Mouse (Mus musculus) hindbrain, embryonic 15.5 days (tissue): ENCODE data around the gene Ugt1a8. TPM values are rescaled to one million over a fixed set of nuclear protein-coding genes. Genes with fewer than 3 reads are reported as not detected.

ENCODE experiments used
- ATAC-seq: fragments of 200-750 bp; cut with Nextera tagmentation; 2 replicates; pipeline ENCODE4 v1.8.0; 2017; ENCODE audit warnings: low read depth, moderate number of reproducible peaks, moderate TSS enrichment; ENCODE audit not compliant: low FRiP score
- H3K27ac ChIP-seq: fragments of 300-500 bp; sonication (generic); replicated peaks from 2 replicates; pipeline ENCODE4 v1.5.1; 2015; ENCODE audit warnings: mild to moderate bottlenecking, inconsistent platforms
- H3K27me3 ChIP-seq: fragments of 300-500 bp; sonication (generic); 2 replicates; pipeline ENCODE4 v1.6.1; 2015; ENCODE audit warnings: control low read depth, inconsistent platforms
- H3K36me3 ChIP-seq: fragments of 300-500 bp; sonication (generic); 2 replicates; pipeline ENCODE4 v1.6.1; 2015; ENCODE audit warnings: control low read depth, inconsistent platforms
- H3K4me1 ChIP-seq: fragments of 300-500 bp; sonication (generic); replicated peaks from 2 replicates; pipeline ENCODE4 v1.6.1; 2015; ENCODE audit warnings: control low read depth, inconsistent platforms
- H3K4me2 ChIP-seq: fragments of 300-500 bp; sonication (generic); 2 replicates; pipeline ENCODE4 v1.6.1; 2015; ENCODE audit warnings: moderate library complexity, mild to moderate bottlenecking, inconsistent platforms
- H3K4me3 ChIP-seq: fragments of 300-500 bp; sonication (generic); 2 replicates; pipeline ENCODE4 v1.5.1; 2015; ENCODE audit warnings: mild to moderate bottlenecking, inconsistent platforms
- H3K9ac ChIP-seq: fragments of 300-500 bp; sonication (generic); 2 replicates; pipeline ENCODE4 v1.6.1; 2015; ENCODE audit warnings: inconsistent platforms
- H3K9me3 ChIP-seq: fragments of 300-500 bp; sonication (generic); 2 replicates; pipeline ENCODE4 v1.6.1; 2016; ENCODE audit warnings: control low read depth, inconsistent platforms
- WGBS: fragments of 180-500 bp; shearing (Covaris S2); methylation state at CpG from one replicate; pipeline ENCODE4 v1.1.7; 2015; 5-methylcytosine and 5-hydroxymethylcytosine counted together
- polyA plus RNA-seq: library from polyadenylated mRNA; unstranded; fragments of >200 nt; fragmentation: Nextera tagmentation; extraction: Ambion mirVana; gene quantifications from 2 replicates; pipeline ENCODE4 v1.2.1, GENCODE M21; 2015

The Ugt1a8 gene
- polyA plus RNA-seq, 1 experiment from 2014 or later, result not detected

DNA sequence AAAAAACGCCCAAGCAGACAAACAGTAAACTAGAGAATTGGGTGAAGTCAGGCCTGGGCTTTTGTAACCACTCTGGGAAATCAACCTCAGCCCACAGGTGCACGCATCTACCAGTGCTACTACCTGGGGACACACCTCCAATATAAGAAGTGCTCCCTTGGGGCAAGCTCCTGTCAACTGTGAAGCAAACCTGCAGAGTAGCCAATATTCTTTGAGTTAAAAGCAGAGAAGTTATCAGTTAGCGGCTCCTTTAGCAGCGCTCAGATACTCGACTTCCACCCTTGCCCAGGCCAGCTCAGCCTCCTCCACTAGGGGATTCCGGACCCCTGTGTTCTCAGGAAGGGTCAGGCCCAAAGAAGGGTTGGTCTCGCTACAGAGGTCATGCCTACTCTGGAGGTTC is 174.1 kb downstream of the Ugt1a8 start:
- Histone ChIP-seq H3K4me3 (no peak overlapping the region), H3K9ac (no peak overlapping the region), H3K36me3 (peaks cover 53% of the 10 kb centered on the region), H3K4me1 (no peaks in the 10 kb centered on the region), H3K9me3 (0 out of 2 replicates have a peak, but pooled peaks cover 4% of the 10 kb centered on the region), H3K27ac (no peak overlapping the region), H3K27me3 (no peaks in the 10 kb centered on the region), H3K4me2 (no peak overlapping the region)
- ATAC-seq, result no peak
- 89% methylated on average over 7 of the region's 7 CpGs for WGBS

DNA sequence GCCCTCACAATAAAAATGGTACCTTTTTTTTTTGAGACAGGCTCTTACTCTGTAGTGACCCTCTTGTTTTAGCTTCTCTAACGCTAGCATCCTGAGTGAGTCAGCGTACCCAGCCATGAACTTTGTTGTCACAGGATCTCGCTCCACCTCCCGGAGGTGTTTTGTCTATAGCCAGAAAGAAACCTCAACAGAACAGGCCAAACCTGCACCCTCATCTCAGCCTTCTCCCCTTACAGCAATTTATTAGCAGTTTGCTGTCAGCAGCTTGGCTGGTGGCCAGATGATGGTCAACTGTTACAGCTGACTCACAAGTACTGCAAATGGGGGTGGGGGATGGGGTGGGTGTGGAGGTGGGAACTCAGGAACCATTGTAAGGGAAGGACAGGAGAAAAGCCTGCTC is 174.6 kb downstream of the Ugt1a8 start:
- Histone ChIP-seq H3K4me2 (no peak overlapping the region), H3K27me3 (no peaks in the 10 kb centered on the region), H3K36me3 (peaks cover 59% of the 10 kb centered on the region), H3K27ac (no peak overlapping the region), H3K9me3 (no peaks in the 10 kb centered on the region), H3K4me1 (no peaks in the 10 kb centered on the region), H3K4me3 (no peak overlapping the region), H3K9ac (no peak overlapping the region)
- 78% methylated on average over 4 of the region's 4 CpGs for WGBS
- ATAC-seq, result no peak

DNA sequence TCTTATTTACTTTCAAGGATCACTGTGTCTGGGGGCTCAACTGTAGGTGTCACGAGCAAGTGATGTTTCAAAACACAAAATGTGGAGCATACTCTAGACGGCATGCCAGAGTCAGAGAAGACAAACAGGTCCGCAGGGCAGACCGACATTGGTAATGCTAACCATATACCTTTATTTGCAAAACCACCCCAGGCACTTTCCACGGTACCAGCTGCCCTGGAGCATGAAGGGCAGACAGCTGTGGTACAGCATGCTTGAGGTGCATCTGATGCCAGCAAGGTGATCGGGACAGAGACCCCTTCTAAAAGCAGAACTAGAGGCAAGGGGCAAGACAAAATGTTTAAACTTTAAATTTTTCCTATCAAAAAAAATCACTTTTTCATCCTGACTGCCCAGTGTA is 175.3 kb downstream of the Ugt1a8 start:
- Histone ChIP-seq H3K27ac (no peak overlapping the region), H3K4me3 (no peak overlapping the region), H3K4me1 (no peaks in the 10 kb centered on the region), H3K36me3 (peaks cover 66% of the 10 kb centered on the region), H3K27me3 (no peaks in the 10 kb centered on the region), H3K4me2 (no peak overlapping the region), H3K9me3 (no peaks in the 10 kb centered on the region), H3K9ac (no peak overlapping the region)
- no peak for ATAC-seq
- 75% methylated on average over 6 of the region's 6 CpGs for WGBS

DNA sequence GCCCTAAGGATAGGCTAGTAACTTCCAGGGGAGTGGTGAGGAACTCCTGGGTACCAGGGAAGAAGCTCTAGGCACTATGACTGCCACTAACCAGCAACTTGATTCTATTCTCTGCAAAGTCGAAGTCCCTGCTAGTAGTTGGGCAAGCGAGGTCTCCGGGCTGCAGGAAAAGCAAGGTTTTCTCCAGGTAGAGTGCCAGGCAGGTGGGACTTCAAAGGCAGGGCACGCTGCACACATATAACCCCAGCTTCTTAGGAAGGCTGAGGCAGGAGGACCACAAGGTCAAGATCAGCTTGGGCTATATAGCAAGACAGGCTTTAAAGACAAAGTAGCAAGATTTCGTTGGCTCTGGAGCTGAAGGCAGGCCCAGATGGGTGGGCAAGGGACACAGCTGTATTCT is 176.2 kb downstream of the Ugt1a8 start:
- 92% methylated on average over 5 of the region's 5 CpGs for WGBS
- no peak overlapping the region for H3K27ac ChIP-seq
- no peaks in the 10 kb centered on the region for H3K9me3 ChIP-seq
- H3K9ac ChIP-seq, result no peak overlapping the region
- H3K36me3 ChIP-seq, result peaks cover 74% of the 10 kb centered on the region
- H3K27me3 ChIP-seq, result no peaks in the 10 kb centered on the region
- ATAC-seq, result no peak
- H3K4me1 ChIP-seq, result no peaks in the 10 kb centered on the region
- H3K4me3 ChIP-seq, result no peak overlapping the region
- no peak overlapping the region for H3K4me2 ChIP-seq

DNA sequence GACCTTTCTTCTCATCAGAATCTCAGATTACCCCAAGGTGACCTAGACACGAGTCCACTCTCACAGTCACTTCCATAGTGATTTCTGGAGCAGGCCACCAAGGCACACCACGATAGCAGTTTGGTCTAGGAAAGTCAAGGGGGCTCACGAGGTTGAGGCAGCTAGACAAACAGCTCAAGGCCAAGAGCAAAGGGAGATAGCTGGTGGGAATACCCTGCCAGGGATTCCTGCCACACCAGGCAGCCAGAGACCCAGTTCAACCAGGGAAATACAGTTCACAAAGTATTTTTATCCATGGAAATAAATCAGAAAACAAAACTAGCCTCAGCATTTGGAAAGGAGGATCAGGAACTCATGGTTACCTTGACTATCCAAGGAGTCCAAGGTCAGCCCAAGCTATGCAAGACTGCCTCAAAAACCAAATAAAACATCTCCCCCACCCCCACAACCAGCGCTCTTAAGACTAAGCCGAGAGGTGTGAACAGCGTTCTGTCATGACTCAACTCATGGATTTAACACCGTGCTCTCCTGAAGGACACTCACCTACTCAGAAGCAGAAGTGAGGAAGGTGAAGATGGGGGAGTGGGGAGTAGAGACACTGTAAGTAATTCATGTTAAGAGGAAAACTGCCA is 176.7 kb downstream of the Ugt1a8 start:
- 91% methylated on average over 7 of the region's 7 CpGs for WGBS
- H3K4me3 ChIP-seq, result no peak overlapping the region
- H3K9ac ChIP-seq, result no peak overlapping the region
- H3K4me2 ChIP-seq, result no peak overlapping the region
- H3K27ac ChIP-seq, result no peak overlapping the region
- no peak for ATAC-seq
- H3K4me1 ChIP-seq, result no peaks in the 10 kb centered on the region
- peaks cover 80% of the 10 kb centered on the region for H3K36me3 ChIP-seq
- H3K27me3 ChIP-seq, result no peaks in the 10 kb centered on the region
- no peaks in the 10 kb centered on the region for H3K9me3 ChIP-seq

DNA sequence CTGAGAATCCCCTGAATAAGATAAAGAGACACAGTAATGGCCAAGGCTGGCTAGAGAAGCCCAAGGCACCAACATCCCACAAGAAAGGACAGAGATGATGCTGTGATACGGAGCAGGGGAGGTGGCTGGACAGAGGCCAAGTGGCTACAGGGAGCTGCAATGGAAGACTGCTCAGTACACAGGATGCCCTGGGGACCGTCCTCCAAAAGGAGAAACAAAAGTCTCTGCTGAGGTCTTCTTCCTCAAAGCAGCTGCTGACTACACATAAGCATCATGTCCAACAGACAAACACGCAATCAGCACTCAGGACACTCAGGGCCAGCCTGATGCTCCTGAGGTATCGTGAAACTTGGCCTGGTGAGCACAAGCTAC is 177.2 kb downstream of the Ugt1a8 start:
- Histone ChIP-seq H3K9ac (no peak overlapping the region), H3K36me3 (peaks cover 85% of the 10 kb centered on the region), H3K4me3 (no peak overlapping the region), H3K27ac (no peak overlapping the region), H3K9me3 (no peaks in the 10 kb centered on the region), H3K4me2 (no peak overlapping the region), H3K4me1 (no peaks in the 10 kb centered on the region), H3K27me3 (no peaks in the 10 kb centered on the region)
- no peak for ATAC-seq
- 76% methylated on average over 4 of the region's 4 CpGs for WGBS

DNA sequence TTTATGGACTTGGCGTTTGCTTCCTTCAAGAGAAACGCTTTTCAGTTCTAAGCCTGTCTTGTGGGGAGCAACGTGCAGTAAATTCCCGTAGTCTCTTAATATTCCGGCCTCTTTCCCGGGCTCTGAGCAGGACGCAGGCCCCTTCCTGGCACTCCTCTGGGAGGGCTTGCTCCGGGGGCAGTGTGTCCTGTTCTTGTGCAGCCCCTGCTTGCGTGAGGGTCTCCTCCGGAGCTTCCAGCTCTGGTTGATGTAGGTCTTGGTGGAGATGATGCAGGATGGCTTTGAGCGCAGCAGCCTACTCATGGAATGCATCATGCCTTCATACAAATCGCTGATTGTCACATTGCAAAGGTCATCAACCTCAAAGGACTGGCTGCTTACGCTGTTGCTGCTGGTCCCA is 178.5 kb downstream of the Ugt1a8 start:
- Histone ChIP-seq H3K4me1 (no peaks in the 10 kb centered on the region), H3K4me2 (no peak overlapping the region), H3K27me3 (no peaks in the 10 kb centered on the region), H3K27ac (no peak overlapping the region), H3K9me3 (no peaks in the 10 kb centered on the region), H3K36me3 (peaks cover 82% of the 10 kb centered on the region), H3K4me3 (no peak overlapping the region), H3K9ac (no peak overlapping the region)
- no peak for ATAC-seq
- 88% methylated on average over 13 of the region's 13 CpGs for WGBS

DNA sequence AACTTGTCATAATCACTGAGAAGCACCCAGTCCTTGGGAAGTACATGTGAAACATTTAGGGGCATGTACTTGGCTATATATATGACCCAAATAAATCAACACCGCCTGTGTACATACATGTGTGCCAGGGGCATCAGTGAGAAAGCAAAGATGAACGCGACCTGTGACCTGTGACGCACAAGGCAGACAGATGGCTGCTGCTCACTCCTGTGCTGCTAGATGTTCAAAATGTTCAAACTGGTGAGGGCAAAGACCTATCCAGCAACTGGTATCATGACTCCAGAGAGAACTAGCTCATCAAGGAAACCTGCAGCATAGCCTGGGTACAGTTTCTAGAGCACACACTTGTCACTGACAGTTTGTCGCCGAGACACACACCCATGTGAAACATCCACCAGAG is 179.9 kb downstream of the Ugt1a8 start:
- Histone ChIP-seq H3K36me3 (peaks cover 76% of the 10 kb centered on the region), H3K4me1 (no peaks in the 10 kb centered on the region), H3K27ac (no peak overlapping the region), H3K4me3 (no peak overlapping the region), H3K9me3 (no peaks in the 10 kb centered on the region), H3K27me3 (no peaks in the 10 kb centered on the region), H3K9ac (no peak overlapping the region), H3K4me2 (no peak overlapping the region)
- ATAC-seq, result 0 out of 2 replicates have a peak, but pooled peaks have one; percentile 1
- 95% methylated on average over 6 of the region's 6 CpGs for WGBS

DNA sequence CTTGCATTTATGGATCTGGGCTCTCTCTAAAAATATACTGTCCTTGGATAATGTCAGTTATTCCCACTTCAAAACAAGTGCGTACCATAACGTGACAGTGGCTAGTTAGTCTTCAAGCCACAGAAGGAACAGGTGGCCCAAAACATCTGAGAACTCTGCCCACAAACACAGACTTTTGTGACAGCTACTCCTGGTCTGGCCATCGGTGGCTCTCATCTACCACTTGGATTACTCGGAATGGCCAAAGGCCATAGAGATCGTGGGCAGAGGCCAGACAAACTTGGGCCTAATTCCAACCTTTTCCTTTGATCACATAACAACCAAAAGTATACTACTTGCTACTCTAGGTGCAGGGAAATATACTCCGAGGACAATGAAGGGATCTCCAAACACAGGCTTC is 180.5 kb downstream of the Ugt1a8 start:
- Histone ChIP-seq H3K4me1 (no peaks in the 10 kb centered on the region), H3K4me3 (no peak overlapping the region), H3K27me3 (no peaks in the 10 kb centered on the region), H3K36me3 (peaks cover 74% of the 10 kb centered on the region), H3K9ac (no peak overlapping the region), H3K27ac (no peak overlapping the region), H3K9me3 (no peaks in the 10 kb centered on the region), H3K4me2 (no peak overlapping the region)
- no peak for ATAC-seq
- 87% methylated on average over 6 of the region's 6 CpGs for WGBS

Other genes with a start within 250 kb of the Ugt1a8 start
- 44.0 and 47.6 TPM in 2 replicates for gene Dgkd, start 234.5 kb upstream of the Ugt1a8 start, polyA plus RNA-seq
- gene Usp40, start 79.3 kb upstream of the Ugt1a8 start, polyA plus RNA-seq, result 21.1 and 21.9 TPM in 2 replicates
- not detected in 2 replicates for gene Ugt1a10, start 32.4 kb upstream of the Ugt1a8 start, polyA plus RNA-seq
- not detected in 2 replicates for gene Ugt1a9, start 17.0 kb upstream of the Ugt1a8 start, polyA plus RNA-seq
- gene Ugt1a7c, start 7.2 kb downstream of the Ugt1a8 start, polyA plus RNA-seq, result 1.2 and 1.5 TPM in 2 replicates
- gene Ugt1a6b, start 15.4 kb downstream of the Ugt1a8 start, polyA plus RNA-seq, result 1.8 and 2.6 TPM in 2 replicates
- 3.7 and 3.8 TPM in 2 replicates for gene Ugt1a6a, start 47.0 kb downstream of the Ugt1a8 start, polyA plus RNA-seq
- gene Ugt1a5, start 78.2 kb downstream of the Ugt1a8 start, polyA plus RNA-seq, result not detected in 2 replicates
- gene Ugt1a2, start 112.8 kb downstream of the Ugt1a8 start, polyA plus RNA-seq, result not detected in 2 replicates
- 13.2 and 13.5 TPM in 2 replicates for gene Dnajb3, start 118.0 kb downstream of the Ugt1a8 start, polyA plus RNA-seq
- gene Ugt1a1, start 124.1 kb downstream of the Ugt1a8 start, polyA plus RNA-seq, result not detected in 2 replicates
- gene Mroh2a, start 139.2 kb downstream of the Ugt1a8 start, polyA plus RNA-seq, result 0.57 and 0.76 TPM in 2 replicates
- gene Hjurp, start 189.8 kb downstream of the Ugt1a8 start, polyA plus RNA-seq, result 77.9 and 81.6 TPM in 2 replicates
- gene Trpm8, start 189.8 kb downstream of the Ugt1a8 start, polyA plus RNA-seq, result 0.06 and 0.08 TPM in 2 replicates